ENCODE assay signal across 18 mouse cellular contexts in genomic region chr13:83609517-83609878, GRCm38 (mm10).
DNase-seq lines count a peak whose midpoint lies in the region; ATAC-seq and TF ChIP-seq lines count a peak whose summit lies in the region.
"Had no signal": no experiment of that assay in that cellular context is flagged by ENCODE, and none has a peak within 500 bp of the region (broad histone marks: within the 10 kb centered on the region; RNA-seq: fewer than 3 reads in every experiment).

No protein-coding gene starts in this region.

- H3K9me3 ChIP-seq in intestine, embryonic 15.5 days = no peaks in the 10 kb centered on the region
- H3K9me3 ChIP-seq: embryonic facial prominence, embryonic 13.5 days; forebrain, embryonic 10.5 days; heart, embryonic 13.5 days; megakaryocyte, embryonic 14.5 days; neural tube, embryonic 15.5 days had no signal

- no peak for ATAC-seq in intestine, embryonic 15.5 days

- TF ChIP-seq CTCF in bone marrow, adult 2 months (IDR thresholded peaks at IDR 0.05; ENCODE audit: control insufficient read depth, insufficient read depth, low read length) = no peak

- WGBS in bone marrow, adult 2 months = 8% methylated on average over 3 of the region's 3 CpGs
- 0% methylated on average over 3 of the region's 3 CpGs for WGBS in macrophage (ENCODE audit: missing documents)
- 73% methylated on average over 3 of the region's 3 CpGs for WGBS in intestine, embryonic 15.5 days

- no peaks in the 10 kb centered on the region for H3K36me3 ChIP-seq in macrophage (ENCODE audit: inconsistent target)
- H3K36me3 ChIP-seq in intestine, embryonic 15.5 days = no peaks in the 10 kb centered on the region
- H3K36me3 ChIP-seq: embryonic facial prominence, embryonic 13.5 days; forebrain, embryonic 10.5 days; heart, embryonic 13.5 days; neural tube, embryonic 15.5 days had no signal

- no peak for TF ChIP-seq POLR2A in bone marrow, adult 2 months (IDR thresholded peaks at IDR 0.05; ENCODE audit: borderline replicate concordance, control insufficient read depth, low read depth, low read length)

- no peak overlapping the region for H3K9ac ChIP-seq in intestine, embryonic 15.5 days
- H3K9ac ChIP-seq: embryonic facial prominence, embryonic 13.5 days; heart, embryonic 13.5 days; neural tube, embryonic 15.5 days had no signal

- peak overlapping the region; percentile 81; the same call in 1 of the 2 replicates for H3K27ac ChIP-seq in bone marrow, adult 2 months (ENCODE audit: control insufficient read depth, insufficient read depth, low read depth, low read length, poor library complexity)
- peak overlapping the region; percentile 94 for H3K27ac ChIP-seq in macrophage
- H3K27ac ChIP-seq in intestine, embryonic 15.5 days = no peak overlapping the region
- H3K27ac ChIP-seq: embryonic facial prominence, embryonic 13.5 days; forebrain, embryonic 10.5 days; heart, embryonic 13.5 days; neural tube, embryonic 15.5 days had no signal

- no peaks in the 10 kb centered on the region for H3K27me3 ChIP-seq in intestine, embryonic 15.5 days (replicated peaks)
- H3K27me3 ChIP-seq: embryonic facial prominence, embryonic 13.5 days; heart, embryonic 13.5 days; megakaryocyte, embryonic 14.5 days; neural tube, embryonic 15.5 days had no signal

- no peak overlapping the region for H3K4me2 ChIP-seq in intestine, embryonic 15.5 days (replicated peaks)
- H3K4me2 ChIP-seq: embryonic facial prominence, embryonic 13.5 days; heart, embryonic 13.5 days; neural tube, embryonic 15.5 days had no signal

- no peak overlapping the region for H3K4me3 ChIP-seq in bone marrow, adult 2 months (replicated peaks; ENCODE audit: control insufficient read depth, low read depth, low read length)
- H3K4me3 ChIP-seq in macrophage (ENCODE audit: inconsistent target) = peak overlapping the region; percentile 3; the same call in 1 of the 2 replicates
- H3K4me3 ChIP-seq in intestine, embryonic 15.5 days (replicated peaks) = no peak overlapping the region
- H3K4me3 ChIP-seq: embryonic facial prominence, embryonic 13.5 days; forebrain, embryonic 10.5 days; heart, embryonic 13.5 days; neural tube, embryonic 15.5 days had no signal

- peaks cover 62% of the 10 kb centered on the region for H3K79me2 ChIP-seq in macrophage (ENCODE audit: inconsistent target)

- DNase-seq in layer of hippocampus, adult 11-12 months (ENCODE audit: low spot score) = peak; percentile 48
- DNase-seq in layer of hippocampus, postnatal 10 days (ENCODE audit: low spot score in 2 of 2) = no peak
- peak; percentile 83 for DNase-seq in right cerebral cortex, adult 18-20 months
- DNase-seq in right cerebral cortex, postnatal 10 days (ENCODE audit: low spot score in 2 of 2) = no peak
- no peak for DNase-seq in T-cell, adult 2 months (ENCODE audit: low spot score)
- DNase-seq: adrenal gland, postnatal 25 days; cerebellum, postnatal 36 days; gastrocnemius, postnatal 10 days; kidney, adult 11 months; kidney, postnatal 25 days had no signal

- no peaks in the 10 kb centered on the region; the same call in 1 of the 2 replicates for H3K4me1 ChIP-seq in bone marrow, adult 2 months (ENCODE audit: control insufficient read depth, insufficient read depth, low read length)
- no peaks in the 10 kb centered on the region; the same call in 1 of the 2 replicates for H3K4me1 ChIP-seq in intestine, embryonic 15.5 days (replicated peaks)

Comparison
In these comparisons a context has a peak if more than half of its experiments do, and no peak if none do; other contexts are left out.
1. DNase-seq: peak in layer of hippocampus, adult 11-12 months (single experiment) and right cerebral cortex, adult 18-20 months (single experiment); none in layer of hippocampus, postnatal 10 days (0 of 2), right cerebral cortex, postnatal 10 days (0 of 2) and T-cell, adult 2 months (single experiment).